Mouse (Mus musculus) gastrocnemius, postnatal 4 days (tissue): ENCODE results near the gene Gstm1. TPM values are rescaled to one million over a fixed set of nuclear protein-coding genes. Genes with fewer than 3 reads are reported as not detected.
"Not testable (repeated sequence)": the region's sequence is repeated elsewhere in the genome, so short reads cannot be mapped to it uniquely, and the experiment has no call there.

Experiments
- DNase-seq, 2 experiments: peaks; one replicate each; pipeline ENCODE4 v3.0.0; 2021 to 2022; ENCODE audit warnings: low spot score in 2 of 2, mixed read lengths in 2 of 2
- long read RNA-seq, 2 experiments: library from polyadenylated mRNA; stranded (forward); transcript quantifications; one replicate each; pipeline ENCODE4 v2.0.0; 2021
- total RNA-seq, 2 experiments: library from RNA; stranded (reverse); gene quantifications; 2 replicates each; pipeline ENCODE4 v1.2.3; 2021

Gstm1 gene
- 10 to 100 TPM; 59.6 to 61.2 TPM for total RNA-seq
- long read RNA-seq, experiment 1, transcript Gstm1-201 (8 exons, 1,289 nt) = major isoform, 47 of 51 reads
- long read RNA-seq, experiment 1, partial matches to known transcripts = 1 of 51 reads
- long read RNA-seq, experiment 1, other reads (novel, unspliced or antisense) = 3 of 51 reads
- long read RNA-seq, experiment 2, transcript Gstm1-201 (8 exons, 1,289 nt) = major isoform, 32 of 41 reads
- long read RNA-seq, experiment 2, partial matches to known transcripts = 2 of 41 reads
- long read RNA-seq, experiment 2, other reads (novel, unspliced or antisense) = 5 of 41 reads

- DNase-seq = peak; percentile 82 to 96
Observed at GRCm38 (mm10) chr3:108017473-108018189, at the start of gene Gstm1. Gene Gstm1 (minus strand): TSS chr3:108017973.

GRCm38 (mm10) chr3:108067370-108067934 is 49.7 kb upstream of the Gstm1 start:
- no peak for DNase-seq

DNA sequence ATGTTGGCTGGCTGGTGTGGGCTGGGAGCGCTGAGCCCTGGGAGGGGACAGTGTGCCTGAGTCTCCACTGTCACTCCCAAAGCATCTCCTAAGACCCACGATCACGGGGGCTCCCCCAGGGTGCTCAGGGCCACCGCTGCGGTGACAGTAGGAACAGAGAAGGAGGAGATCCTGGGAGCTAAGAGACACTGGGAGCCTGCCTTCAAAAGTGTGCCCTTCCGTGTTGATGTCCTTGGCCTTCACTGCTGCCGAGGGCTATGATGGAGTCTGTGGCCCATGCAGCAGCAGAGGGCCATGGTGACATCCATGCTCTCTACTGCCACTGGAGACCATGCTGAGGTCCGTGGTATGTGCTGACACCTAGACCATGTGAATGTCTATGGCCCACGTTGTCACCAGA is 47.8 kb upstream of the Gstm1 start:
- no peak for DNase-seq

DNA sequence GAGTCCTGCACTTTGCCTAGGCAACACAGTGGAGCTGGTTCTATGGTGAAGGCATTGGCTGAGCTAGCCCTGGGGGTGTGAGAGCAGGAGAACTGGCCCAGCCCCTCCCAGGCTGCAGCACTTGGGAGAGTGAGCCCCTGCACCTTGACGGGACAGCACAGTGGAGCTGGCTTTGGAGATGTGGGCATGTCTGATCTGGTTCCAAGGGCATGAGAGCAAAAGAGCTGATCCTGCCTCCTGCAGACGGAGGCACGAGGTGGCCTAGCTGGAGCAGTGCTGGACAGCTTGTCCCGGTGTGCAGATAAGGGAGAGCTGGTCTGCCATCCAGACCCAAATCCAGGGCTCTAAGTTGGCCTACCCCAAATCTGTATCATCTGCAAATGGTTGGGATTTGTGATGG is 46.9 kb upstream of the Gstm1 start:
- DNase-seq = no peak

DNA sequence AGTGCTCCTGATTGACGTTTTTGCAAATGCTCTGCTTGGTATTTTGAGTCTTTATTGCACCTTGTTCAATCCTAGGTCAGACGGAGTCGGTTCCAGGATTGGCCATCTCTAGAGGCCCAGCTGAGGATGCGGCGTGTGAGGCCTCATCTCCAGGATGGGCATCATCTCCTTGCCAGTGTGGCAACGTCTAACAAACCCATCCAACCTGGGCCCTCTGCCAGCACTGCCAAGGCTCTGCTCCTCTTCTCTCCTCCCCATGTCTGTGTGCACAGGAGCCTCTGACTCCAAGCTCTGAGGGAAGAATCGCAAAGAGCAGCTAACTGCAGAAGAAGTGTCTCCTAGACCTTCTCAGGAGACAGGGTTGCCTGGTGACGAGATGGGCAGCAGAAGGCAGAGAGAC is 44.9 kb upstream of the Gstm1 start:
- no peak for DNase-seq

- DNase-seq = no peak
Observed at GRCm38 (mm10) chr3:108061420-108061819, 43.6 kb upstream of the Gstm1 start.

DNA sequence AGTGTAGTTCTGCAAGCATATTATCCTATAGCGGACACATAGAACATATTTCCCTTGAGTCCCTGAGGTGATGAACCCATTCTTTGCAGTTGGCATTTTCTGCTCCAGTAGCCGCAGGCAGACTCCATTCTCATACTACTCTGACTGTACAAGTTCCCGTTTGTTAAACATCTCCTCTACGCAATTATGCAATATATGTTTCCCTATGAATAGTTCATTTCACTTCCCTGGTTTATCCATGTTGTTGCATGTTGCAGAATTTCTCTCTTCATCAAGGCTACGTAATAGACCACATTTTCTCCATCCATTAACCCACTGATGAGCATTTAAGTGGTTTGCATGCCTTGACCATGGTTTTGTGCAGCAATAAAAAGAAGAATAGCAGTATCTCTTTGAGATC is 32.7 kb upstream of the Gstm1 start:
- DNase-seq = no peak

- no peak for DNase-seq
Observed at GRCm38 (mm10) chr3:108048306-108048705, 30.5 kb upstream of the Gstm1 start.

DNA sequence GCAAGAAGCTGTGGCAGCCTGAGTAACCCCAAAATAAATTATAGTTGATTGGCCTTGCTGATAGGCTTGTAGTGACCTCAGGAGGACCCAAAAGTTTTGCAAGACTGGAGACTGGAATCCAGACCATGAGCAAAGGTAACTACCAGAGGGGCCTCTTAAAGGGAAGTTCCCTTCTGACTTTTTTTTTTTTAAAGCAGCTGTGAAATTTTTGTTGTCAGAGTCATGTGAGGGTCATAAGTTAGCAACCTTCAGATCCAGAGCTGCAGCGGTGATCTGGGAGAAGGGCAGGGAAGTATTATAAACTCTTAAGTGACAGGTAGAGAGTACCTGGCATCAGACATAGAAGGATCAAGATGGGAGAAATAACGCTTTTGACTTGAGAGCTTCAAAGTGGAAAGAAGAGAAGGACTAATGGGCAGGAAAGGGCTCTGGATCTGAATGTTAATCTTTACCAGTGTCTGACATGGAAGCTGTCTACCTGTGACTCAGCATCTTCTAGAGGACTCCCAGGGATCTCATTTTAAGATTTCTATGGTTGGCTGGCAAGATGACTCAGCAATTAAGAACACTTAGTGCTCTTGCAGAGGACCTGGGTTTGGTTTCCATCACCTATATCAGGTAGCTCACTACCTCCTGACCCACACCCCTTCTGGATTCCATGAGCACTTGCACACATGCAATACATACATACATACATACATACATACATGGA is 29.3 kb upstream of the Gstm1 start:
- no peak for DNase-seq

GRCm38 (mm10) chr3:108044394-108045140 is 26.8 kb upstream of the Gstm1 start, which contains the start of gene Gstm4:
Gene Gstm4 (minus strand): TSS chr3:108044894.
- DNase-seq = peak; percentile 56 to 85

GRCm38 (mm10) chr3:108033156-108033555 is 15.4 kb upstream of the Gstm1 start:
- DNase-seq = no peak

GRCm38 (mm10) chr3:108032113-108032512 is 14.3 kb upstream of the Gstm1 start:
- DNase-seq = no peak

- DNase-seq = no peak
Observed at GRCm38 (mm10) chr3:108028641-108029365, 11.0 kb upstream of the Gstm1 start.

DNA sequence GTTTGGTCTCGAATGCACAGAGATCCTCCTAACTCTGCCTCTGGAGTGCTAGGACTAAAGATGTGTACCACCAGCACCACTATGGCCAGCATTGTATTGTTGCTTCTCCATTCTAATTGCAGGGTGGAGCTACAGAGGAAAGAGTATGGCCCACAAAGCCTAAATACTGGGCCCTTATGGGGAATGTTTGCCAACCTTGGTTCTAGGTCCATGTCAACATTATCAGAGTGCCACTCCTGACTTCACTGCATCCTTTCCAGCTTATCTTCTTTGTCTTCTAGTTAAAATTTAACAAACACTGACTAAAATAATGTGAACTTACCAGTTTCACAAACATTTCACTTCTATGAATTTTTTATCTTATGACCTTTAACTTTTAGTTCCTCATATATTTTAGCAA is 8.8 kb upstream of the Gstm1 start:
- no peak for DNase-seq

- DNase-seq = no peak
Observed at GRCm38 (mm10) chr3:108026049-108026448, 8.3 kb upstream of the Gstm1 start.

GRCm38 (mm10) chr3:108025318-108025717 is 7.5 kb upstream of the Gstm1 start:
- no peak for DNase-seq

GRCm38 (mm10) chr3:108022650-108023049 is 4.9 kb upstream of the Gstm1 start:
- no peak for DNase-seq

DNA sequence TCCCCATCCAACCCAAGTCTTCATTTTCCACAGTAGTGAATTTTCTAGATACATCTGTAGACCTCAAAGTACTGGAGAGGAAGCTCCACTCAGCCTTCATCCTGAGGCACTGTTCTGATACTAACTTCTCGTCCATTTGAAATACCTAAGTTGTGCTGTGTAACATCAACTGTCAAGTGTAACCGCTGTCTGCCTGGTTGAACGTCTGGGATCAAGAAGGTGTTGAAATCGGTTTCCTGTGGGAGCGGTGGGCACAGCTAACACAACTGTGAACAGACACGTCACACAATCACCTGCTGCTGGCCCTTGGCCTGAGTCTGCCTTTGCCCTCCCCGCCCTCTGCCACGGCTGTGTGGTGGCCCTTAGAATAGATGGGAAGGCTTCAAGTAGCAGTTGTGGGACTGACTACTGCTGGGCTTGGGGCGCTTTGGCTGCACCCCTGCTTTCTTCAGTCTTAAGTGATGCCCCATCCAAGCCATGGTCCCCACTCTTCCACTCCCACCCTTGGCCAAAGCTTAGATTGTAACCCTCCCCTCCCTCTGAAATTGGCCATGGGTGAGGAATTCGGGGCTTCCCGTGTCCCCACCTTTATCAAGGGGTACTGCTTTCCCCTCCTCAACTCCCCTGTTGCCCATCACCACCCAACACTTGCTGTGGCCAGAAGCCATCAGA is 2.7 kb upstream of the Gstm1 start:
- not testable (repeated sequence) for DNase-seq

- DNase-seq = not testable (repeated sequence)
Observed at GRCm38 (mm10) chr3:108019226-108019625, 1.5 kb upstream of the Gstm1 start.
